In genomic region chr4:47595841-47596240, GRCm38 (mm10) we compare ENCODE assay signal across 16 mouse cellular contexts.
DNase-seq lines count a peak whose midpoint lies in the region; ATAC-seq lines count a peak whose summit lies in the region.
"Had no signal": no experiment of that assay in that cellular context is flagged by ENCODE, and none has a peak within 500 bp of the region (broad histone marks: within the 10 kb centered on the region; RNA-seq: fewer than 3 reads in every experiment).

No protein-coding gene starts in this region.

- DNase-seq in brain, adult 2 months (ENCODE audit: low read depth, low spot score) = peak; percentile 93
- DNase-seq in cerebellum, adult 11-12 months = peak; percentile 86
- DNase-seq in cerebellum, postnatal 10 days = peak; percentile 82 to 89
- DNase-seq in gastrocnemius, postnatal 10 days = peak; percentile 57
- no peak for DNase-seq in heart, postnatal 14 days
- no peak for DNase-seq in spleen, postnatal 10 days (ENCODE audit: low spot score in 2 of 2)
- no peak for DNase-seq in adrenal gland, adult 18-20 months (ENCODE audit: low spot score in 2 of 2)
- DNase-seq: adrenal gland, adult 8-10 months; B cell, adult 2 months; embryo, embryonic 11 days; heart, adult 11 months; heart, postnatal 10 days; kidney, adult 2 months had no signal

- intact Hi-C loops in heart, postnatal 14 days (cut with DNase I) = no loop called here

- ATAC-seq in erythroid progenitor cell, adult 5-6 weeks (replicated peaks; ENCODE audit: low FRiP score, poor library complexity, severe bottlenecking) = no peak
- ATAC-seq: forebrain, embryonic 14.5 days; inflammation-experienced regulatory T-cells, adult 6 months had no signal

Comparison
In these comparisons a context has a peak if more than half of its experiments do, and no peak if none do; other contexts are left out.
1. DNase-seq: peak in brain, adult 2 months (single experiment), cerebellum, adult 11-12 months (single experiment), cerebellum, postnatal 10 days (2 of 2) and gastrocnemius, postnatal 10 days (single experiment); none in heart, postnatal 14 days (0 of 2), spleen, postnatal 10 days (0 of 2) and adrenal gland, adult 18-20 months (0 of 2).